Mouse (Mus musculus): ENCODE data around the gene Asb5.

Asb5 gene

DNA sequence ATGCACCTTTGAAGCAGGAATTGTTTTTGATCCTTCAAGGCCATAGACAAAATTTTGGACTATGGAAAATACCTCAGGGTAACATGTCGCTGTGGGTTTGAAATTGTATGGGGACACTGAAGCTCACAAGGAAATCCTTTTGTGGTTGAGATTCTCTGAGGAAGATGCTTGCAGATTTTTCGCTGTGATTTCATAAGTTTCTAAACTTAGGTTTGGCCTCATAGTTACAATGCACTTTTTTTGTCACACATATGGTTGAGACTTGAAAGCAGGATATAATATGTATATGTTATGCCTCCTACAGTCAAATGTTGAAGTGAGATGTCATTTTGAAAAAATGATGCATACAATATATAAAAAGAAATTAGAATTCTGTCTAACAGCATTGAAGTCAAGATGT, 25.5 kb downstream of the Asb5 start:
- Histone ChIP-seq H3K9me3 (ENCODE audit: low read length) (no peaks in the 10 kb centered on the region), H3K27me3 (ENCODE audit: insufficient read depth, low read length) (no peaks in the 10 kb centered on the region), H3K4me3 (replicated peaks; ENCODE audit: low read length) (no peak overlapping the region), H3K36me3 (ENCODE audit: insufficient read depth, low read length) (no peaks in the 10 kb centered on the region), H3K4me1 (replicated peaks; ENCODE audit: low read depth, low read length) (no peaks in the 10 kb centered on the region)
- TF ChIP-seq POU5F1 (IDR thresholded peaks at IDR 0.05; ENCODE audit: borderline replicate concordance, low read length) (no peak), CTCF (conservative IDR thresholded peaks at IDR 0.05; ENCODE audit: low read length) (no peak), NANOG (IDR thresholded peaks at IDR 0.05; ENCODE audit: borderline replicate concordance, low read length) (no peak)

DNA sequence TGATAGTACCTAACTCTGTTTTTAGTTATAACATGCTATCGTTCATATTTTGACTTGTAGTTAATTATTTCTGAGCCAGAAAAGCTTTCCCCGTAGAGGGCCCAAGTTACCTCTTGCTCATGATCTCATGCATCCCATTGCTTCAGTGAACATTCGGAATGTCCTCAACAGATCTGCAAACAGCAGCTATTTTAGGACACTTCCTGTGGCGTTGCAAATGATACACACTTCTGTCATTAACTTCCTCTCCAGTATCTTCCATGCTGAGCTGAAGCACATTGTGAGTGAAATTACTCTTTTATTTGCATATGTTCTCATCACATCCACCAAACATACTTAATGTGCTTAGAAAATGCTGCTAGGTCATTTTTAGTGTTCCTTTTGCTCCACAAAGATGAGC, 32.8 kb downstream of the Asb5 start:
- no peak for TF ChIP-seq NANOG (IDR thresholded peaks at IDR 0.05; ENCODE audit: borderline replicate concordance, low read length)
- no peak for TF ChIP-seq CTCF (conservative IDR thresholded peaks at IDR 0.05; ENCODE audit: low read length)
- TF ChIP-seq POU5F1 (IDR thresholded peaks at IDR 0.05; ENCODE audit: borderline replicate concordance, low read length) = no peak
- Histone ChIP-seq H3K27me3 (ENCODE audit: insufficient read depth, low read length) (no peaks in the 10 kb centered on the region), H3K36me3 (ENCODE audit: insufficient read depth, low read length) (no peaks in the 10 kb centered on the region), H3K9me3 (ENCODE audit: low read length) (no peaks in the 10 kb centered on the region), H3K4me3 (replicated peaks; ENCODE audit: low read length) (no peak overlapping the region), H3K4me1 (replicated peaks; ENCODE audit: low read depth, low read length) (peaks cover 6% of the 10 kb centered on the region; the same call in 1 of the 2 replicates)

GRCm38 (mm10) chr8:54565181-54565580, 35.8 kb downstream of the Asb5 start:
- H3K4me1 ChIP-seq (replicated peaks; ENCODE audit: low read depth, low read length) = peaks cover 6% of the 10 kb centered on the region; the same call in 1 of the 2 replicates
- H3K27me3 ChIP-seq (ENCODE audit: insufficient read depth, low read length) = no peaks in the 10 kb centered on the region
- TF ChIP-seq CTCF (conservative IDR thresholded peaks at IDR 0.05; ENCODE audit: low read length) = no peak
- TF ChIP-seq POU5F1 (IDR thresholded peaks at IDR 0.05; ENCODE audit: borderline replicate concordance, low read length) = no peak
- no peak for TF ChIP-seq NANOG (IDR thresholded peaks at IDR 0.05; ENCODE audit: borderline replicate concordance, low read length)
- no peaks in the 10 kb centered on the region for H3K9me3 ChIP-seq (ENCODE audit: low read length)
- no peak overlapping the region for H3K4me3 ChIP-seq (replicated peaks; ENCODE audit: low read length)
- H3K36me3 ChIP-seq (ENCODE audit: insufficient read depth, low read length) = no peaks in the 10 kb centered on the region

GRCm38 (mm10) chr8:54565603-54566260, 36.4 kb downstream of the Asb5 start:
- H3K36me3 ChIP-seq (ENCODE audit: insufficient read depth, low read length) = no peaks in the 10 kb centered on the region
- TF ChIP-seq CTCF (conservative IDR thresholded peaks at IDR 0.05; ENCODE audit: low read length) = no peak
- no peak for TF ChIP-seq NANOG (IDR thresholded peaks at IDR 0.05; ENCODE audit: borderline replicate concordance, low read length)
- TF ChIP-seq POU5F1 (IDR thresholded peaks at IDR 0.05; ENCODE audit: borderline replicate concordance, low read length) = no peak
- H3K27me3 ChIP-seq (ENCODE audit: insufficient read depth, low read length) = no peaks in the 10 kb centered on the region
- peaks cover 6% of the 10 kb centered on the region; the same call in 1 of the 2 replicates for H3K4me1 ChIP-seq (replicated peaks; ENCODE audit: low read depth, low read length)
- H3K9me3 ChIP-seq (ENCODE audit: low read length) = no peaks in the 10 kb centered on the region
- no peak overlapping the region for H3K4me3 ChIP-seq (replicated peaks; ENCODE audit: low read length)

- TF ChIP-seq POU5F1 (IDR thresholded peaks at IDR 0.05; ENCODE audit: borderline replicate concordance, low read length) (no peak), CTCF (conservative IDR thresholded peaks at IDR 0.05; ENCODE audit: low read length) (no peak), NANOG (IDR thresholded peaks at IDR 0.05; ENCODE audit: borderline replicate concordance, low read length) (no peak)
- peaks cover 6% of the 10 kb centered on the region; the same call in 1 of the 2 replicates for H3K4me1 ChIP-seq (replicated peaks; ENCODE audit: low read depth, low read length)
- H3K36me3 ChIP-seq (ENCODE audit: insufficient read depth, low read length) = no peaks in the 10 kb centered on the region
- no peak overlapping the region for H3K4me3 ChIP-seq (replicated peaks; ENCODE audit: low read length)
- H3K9me3 ChIP-seq (ENCODE audit: low read length) = no peaks in the 10 kb centered on the region
- no peaks in the 10 kb centered on the region for H3K27me3 ChIP-seq (ENCODE audit: insufficient read depth, low read length)
These were observed 37.8 kb downstream of the Asb5 start for GRCm38 (mm10) chr8:54567168-54567567.

DNA sequence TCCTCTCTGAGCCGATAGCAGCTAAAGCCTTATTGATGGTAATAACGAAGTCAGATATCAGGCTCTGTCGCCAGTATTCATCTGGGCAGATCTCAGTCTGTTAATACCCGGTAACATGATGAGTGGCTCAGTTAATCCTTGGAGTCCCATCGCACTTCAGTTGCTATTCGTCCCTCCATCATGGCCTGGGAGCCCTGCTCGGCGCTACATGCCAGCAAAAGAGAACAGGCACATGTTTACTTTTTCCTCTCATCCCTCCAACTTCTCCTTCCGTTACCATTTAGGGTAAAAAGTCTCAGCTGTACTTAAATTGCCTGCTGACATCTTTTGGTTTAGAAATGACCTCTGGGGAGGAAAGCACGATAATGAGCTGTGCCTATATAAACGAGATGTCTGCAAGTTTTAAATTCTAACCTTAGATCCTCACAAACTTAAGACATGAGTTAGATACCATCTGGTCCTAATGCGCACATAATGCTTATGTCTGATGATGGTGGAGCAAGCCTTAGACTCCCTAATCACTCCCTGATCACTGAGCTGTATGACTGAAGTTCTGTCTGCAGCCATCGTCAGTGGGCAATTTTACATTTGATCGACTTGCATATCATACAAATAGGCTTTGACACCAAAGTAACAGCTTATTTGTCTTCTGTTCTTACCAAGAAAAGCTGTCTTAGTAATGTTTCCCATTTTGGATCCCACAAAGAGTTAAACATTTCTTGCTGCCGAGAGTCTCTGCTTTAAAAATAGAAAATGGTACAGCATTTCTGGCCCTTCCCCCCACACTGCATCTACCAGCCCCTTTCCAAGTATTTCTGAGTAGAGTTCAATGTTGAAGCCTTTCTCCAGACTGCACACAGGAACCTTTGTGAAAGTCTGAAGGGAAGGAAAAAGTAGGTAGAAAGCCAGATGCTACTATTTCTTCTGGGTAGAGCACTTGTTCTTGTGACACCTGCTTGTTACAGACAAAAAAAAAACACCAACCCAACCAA, 41.5 kb downstream of the Asb5 start:
- Histone ChIP-seq H3K27me3 (ENCODE audit: insufficient read depth, low read length) (no peaks in the 10 kb centered on the region), H3K36me3 (ENCODE audit: insufficient read depth, low read length) (no peaks in the 10 kb centered on the region), H3K4me1 (replicated peaks; ENCODE audit: low read depth, low read length) (no peaks in the 10 kb centered on the region), H3K4me3 (replicated peaks; ENCODE audit: low read length) (no peak overlapping the region), H3K9me3 (ENCODE audit: low read length) (no peaks in the 10 kb centered on the region)
- no peak for TF ChIP-seq CTCF (conservative IDR thresholded peaks at IDR 0.05; ENCODE audit: low read length)
- no peak for TF ChIP-seq NANOG (IDR thresholded peaks at IDR 0.05; ENCODE audit: borderline replicate concordance, low read length)
- TF ChIP-seq POU5F1 (IDR thresholded peaks at IDR 0.05; ENCODE audit: borderline replicate concordance, low read length) = no peak

DNA sequence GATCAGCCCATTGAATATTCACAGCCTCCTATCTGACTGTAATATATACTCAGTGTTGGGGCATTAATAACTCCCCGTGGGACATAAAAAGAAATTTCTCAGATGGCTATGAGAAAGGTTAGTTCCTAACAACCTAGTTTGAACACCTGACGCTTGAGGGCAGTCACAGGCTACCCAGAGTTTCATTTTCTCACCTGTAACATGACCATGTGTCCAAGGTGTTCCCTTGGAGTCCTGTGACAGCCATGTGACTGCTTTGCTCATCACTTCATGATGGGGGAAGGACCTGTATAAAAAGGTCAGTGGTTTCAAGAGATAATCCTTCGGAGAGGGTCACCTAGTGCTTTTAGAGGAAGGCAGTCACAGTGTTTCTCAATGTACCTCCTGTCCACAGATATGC, 52.1 kb downstream of the Asb5 start:
- no peak overlapping the region for H3K4me3 ChIP-seq (replicated peaks; ENCODE audit: low read length)
- TF ChIP-seq CTCF (conservative IDR thresholded peaks at IDR 0.05; ENCODE audit: low read length) (no peak), POU5F1 (IDR thresholded peaks at IDR 0.05; ENCODE audit: borderline replicate concordance, low read length) (no peak), NANOG (IDR thresholded peaks at IDR 0.05; ENCODE audit: borderline replicate concordance, low read length) (no peak)

GRCm38 (mm10) chr8:54582886-54583285, 53.5 kb downstream of the Asb5 start:
- TF ChIP-seq NANOG (IDR thresholded peaks at IDR 0.05; ENCODE audit: borderline replicate concordance, low read length) (no peak), POU5F1 (IDR thresholded peaks at IDR 0.05; ENCODE audit: borderline replicate concordance, low read length) (no peak), CTCF (conservative IDR thresholded peaks at IDR 0.05; ENCODE audit: low read length) (no peak)
- no peaks in the 10 kb centered on the region for H3K36me3 ChIP-seq (ENCODE audit: insufficient read depth, low read length)
- peaks cover 3% of the 10 kb centered on the region; the same call in 1 of the 2 replicates for H3K9me3 ChIP-seq (ENCODE audit: low read length)
- no peak overlapping the region for H3K4me3 ChIP-seq (replicated peaks; ENCODE audit: low read length)
- H3K4me1 ChIP-seq (replicated peaks; ENCODE audit: low read depth, low read length) = no peaks in the 10 kb centered on the region
- no peaks in the 10 kb centered on the region for H3K27me3 ChIP-seq (ENCODE audit: insufficient read depth, low read length)

More for the DNA sequence above, 52.1 kb downstream of the Asb5 start:
- H3K36me3 ChIP-seq (ENCODE audit: insufficient read depth, low read length) = no peaks in the 10 kb centered on the region
- no peaks in the 10 kb centered on the region for H3K27me3 ChIP-seq (ENCODE audit: insufficient read depth, low read length)
- H3K4me1 ChIP-seq (replicated peaks; ENCODE audit: low read depth, low read length) = no peaks in the 10 kb centered on the region
- H3K9me3 ChIP-seq (ENCODE audit: low read length) = no peaks in the 10 kb centered on the region

All from E14TG2a.4 (cell line).